Mouse (Mus musculus) lung, adult 2 months (tissue): ENCODE measurements at regions not wholly inside any gene's neighbourhood (a gene's known extent, or its start where the extent isn't known, plus 50 kb on each side); places are given as distances from the start of the nearest gene placed in this dataset.

ENCODE experiments used
- CTCF ChIP-seq: fragments of 200-500 bp; IDR thresholded peaks from 2 replicates; pipeline ENCODE4 v1.5.1; 2011; ENCODE audit warnings: mild to moderate bottlenecking, low read length, control low read depth; ENCODE audit not compliant: insufficient read depth
- POLR2A ChIP-seq: fragments of 200-500 bp; IDR thresholded peaks from 2 replicates; pipeline ENCODE4 v1.6.1; 2011; ENCODE audit warnings: low read depth, mild to moderate bottlenecking, control low read depth, low read length, borderline replicate concordance; ENCODE audit errors: extremely low read depth

- TF ChIP-seq CTCF (no peak), POLR2A (no peak)
Observed at GRCm38 (mm10) chr13:52021828-52022227, 175.3 kb downstream of the Gadd45g start.
